Mouse (Mus musculus): ENCODE results near the gene Gm5447. TPM values are rescaled to one million over a fixed set of nuclear protein-coding genes. Genes with fewer than 3 reads are reported as not detected.
A peak's percentile ranks its signal among the peaks of the same experiment; 100 is the strongest.

Gene Gm5447
- polyA plus RNA-seq, 1 experiment from 2014 or later, result 0.18 TPM

GRCm38 (mm10) chr13:30989710-30990109, 15.7 kb downstream of the Gm5447 start:
- H3K27me3 ChIP-seq, result peaks cover 30% of the 10 kb centered on the region
- WGBS, result 93% methylated on average over 10 of the region's 10 CpGs
- no peak overlapping the region for H3K4me2 ChIP-seq
- no peak overlapping the region for H3K9ac ChIP-seq
- no peak overlapping the region for H3K4me3 ChIP-seq (replicated peaks)
- no peaks in the 10 kb centered on the region for H3K9me3 ChIP-seq
- H3K36me3 ChIP-seq (replicated peaks), result no peaks in the 10 kb centered on the region
- H3K27ac ChIP-seq, result no peak overlapping the region
- peaks cover 13% of the 10 kb centered on the region; the same call in 1 of the 2 replicates for H3K4me1 ChIP-seq
- no peak for ATAC-seq (ENCODE audit: low FRiP score)

DNA sequence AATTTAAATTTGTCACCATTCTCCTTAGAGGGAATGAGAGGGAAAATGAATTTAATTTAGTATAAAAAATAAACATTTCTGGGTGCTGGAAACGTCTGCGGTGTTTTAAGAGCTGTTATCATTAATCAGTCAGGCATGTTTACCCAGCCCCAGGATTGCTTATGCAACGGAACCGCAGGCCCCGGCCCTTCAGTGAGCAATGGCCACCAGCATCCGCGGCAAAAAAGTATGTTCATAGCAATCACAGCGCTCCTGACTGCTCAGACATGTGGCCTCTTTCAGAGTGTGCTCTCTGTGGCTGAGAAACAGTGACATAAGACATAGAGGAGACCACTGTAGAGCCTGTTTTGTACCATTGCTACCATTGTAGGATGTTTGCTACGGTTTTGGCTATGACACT, 16.2 kb downstream of the Gm5447 start:
- Histone ChIP-seq H3K4me3 (replicated peaks) (no peak overlapping the region), H3K9me3 (no peaks in the 10 kb centered on the region), H3K4me2 (no peak overlapping the region), H3K36me3 (replicated peaks) (no peaks in the 10 kb centered on the region), H3K27me3 (peaks cover 29% of the 10 kb centered on the region), H3K4me1 (peaks cover 11% of the 10 kb centered on the region; the same call in 1 of the 2 replicates), H3K9ac (no peak overlapping the region), H3K27ac (no peak overlapping the region)
- ATAC-seq (ENCODE audit: low FRiP score), result no peak
- 82% methylated on average over 9 of the region's 9 CpGs for WGBS

DNA sequence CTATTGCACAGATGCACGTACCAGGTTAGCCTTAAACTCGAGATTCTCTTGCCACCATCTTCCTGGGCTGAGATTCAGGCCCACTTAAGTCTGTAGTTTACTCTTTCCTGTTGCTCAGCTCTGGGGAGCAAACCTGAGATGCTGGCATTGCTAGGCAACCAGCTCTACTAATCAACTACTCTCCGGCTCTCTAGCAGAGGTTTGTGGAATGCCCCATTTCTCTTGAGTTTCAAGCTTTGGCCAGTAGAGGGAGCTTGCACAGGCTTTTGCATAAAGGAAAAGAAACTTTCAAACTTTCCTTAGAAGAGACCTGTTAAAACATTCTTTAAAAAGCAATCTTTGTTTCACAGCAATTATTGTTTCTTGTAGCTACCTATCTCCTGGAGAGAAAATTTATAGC, 19.8 kb downstream of the Gm5447 start:
- no peak overlapping the region for H3K27ac ChIP-seq
- ATAC-seq (ENCODE audit: low FRiP score), result 0 out of 2 replicates have a peak, but pooled peaks have one; percentile 53
- H3K36me3 ChIP-seq (replicated peaks), result no peaks in the 10 kb centered on the region
- no peaks in the 10 kb centered on the region for H3K4me1 ChIP-seq
- H3K9me3 ChIP-seq, result no peaks in the 10 kb centered on the region
- H3K27me3 ChIP-seq, result peaks cover 5% of the 10 kb centered on the region; the same call in 1 of the 2 replicates
- H3K4me2 ChIP-seq, result no peak overlapping the region
- 26% methylated on average over 3 of the region's 3 CpGs for WGBS
- no peak overlapping the region for H3K4me3 ChIP-seq (replicated peaks)
- H3K9ac ChIP-seq, result no peak overlapping the region

DNA sequence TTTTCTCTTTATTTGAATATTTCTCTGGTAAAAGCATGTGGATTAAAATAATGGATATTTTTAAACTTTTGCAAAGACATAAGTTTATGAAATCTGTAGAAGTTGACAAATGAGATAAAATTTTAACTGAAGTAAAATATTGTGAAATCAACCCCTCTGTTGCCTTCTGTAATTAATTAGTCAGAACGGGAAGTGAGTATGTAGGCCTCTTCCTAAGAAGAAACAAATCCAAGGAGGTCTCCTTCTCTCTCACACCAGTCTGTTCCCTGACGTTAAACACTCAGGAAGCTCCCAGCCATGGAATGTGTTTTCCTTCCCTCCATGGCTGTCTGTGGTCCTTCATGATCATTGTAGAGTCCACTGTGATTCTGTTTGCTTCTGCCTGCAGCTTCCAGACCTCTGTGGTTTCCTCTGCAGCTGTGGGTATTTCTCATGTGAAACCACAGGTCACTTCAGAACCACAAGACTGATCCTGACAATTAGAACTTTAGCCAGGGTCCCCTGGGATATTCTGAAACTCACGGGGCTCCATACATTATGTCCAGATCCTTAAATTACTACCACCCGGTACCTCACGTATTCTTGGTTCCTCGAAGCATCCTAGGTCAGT, 20.4 kb downstream of the Gm5447 start:
- Histone ChIP-seq H3K4me2 (no peak overlapping the region), H3K27me3 (peaks cover 5% of the 10 kb centered on the region; the same call in 1 of the 2 replicates), H3K9me3 (no peaks in the 10 kb centered on the region), H3K4me3 (replicated peaks) (no peak overlapping the region), H3K27ac (no peak overlapping the region), H3K9ac (no peak overlapping the region), H3K4me1 (no peaks in the 10 kb centered on the region), H3K36me3 (replicated peaks) (no peaks in the 10 kb centered on the region)
- 81% methylated on average over 6 of the region's 6 CpGs for WGBS
- ATAC-seq (ENCODE audit: low FRiP score), result no peak

DNA sequence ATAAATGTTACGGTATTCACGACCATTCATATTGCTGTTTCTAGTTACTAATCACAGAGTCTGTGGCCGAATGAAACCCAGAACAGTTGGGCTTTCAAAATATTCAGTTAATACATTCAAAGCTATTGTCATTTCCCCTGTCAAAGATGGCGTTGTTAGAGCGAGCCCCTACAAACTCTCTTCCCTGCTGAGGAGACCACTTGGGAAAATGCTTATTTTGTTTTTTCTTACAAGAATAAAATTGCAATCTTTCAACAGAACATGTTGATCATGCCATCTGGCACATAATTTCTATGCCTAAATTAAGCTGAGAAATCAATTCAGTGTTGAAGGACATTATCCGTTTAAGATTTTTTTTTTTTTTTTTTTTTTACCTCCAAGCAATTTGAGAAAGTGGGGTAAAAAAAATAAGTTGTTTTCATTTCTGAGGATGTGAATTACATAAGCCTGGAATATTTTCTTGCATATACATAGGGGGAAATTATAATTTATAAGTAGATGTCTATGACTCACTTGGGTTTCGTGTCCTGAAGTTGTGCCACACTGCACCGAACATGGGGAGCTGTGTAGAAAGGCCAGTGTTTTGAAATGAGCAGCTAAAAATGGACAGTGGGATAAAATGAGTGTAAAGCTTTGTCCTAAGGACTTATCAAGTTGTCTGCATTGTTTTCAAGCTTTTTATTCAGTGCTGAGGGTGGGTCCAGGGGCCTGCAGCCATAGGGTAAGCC, 23.7 kb downstream of the Gm5447 start:
- no peak for ATAC-seq (ENCODE audit: low FRiP score)

DNA sequence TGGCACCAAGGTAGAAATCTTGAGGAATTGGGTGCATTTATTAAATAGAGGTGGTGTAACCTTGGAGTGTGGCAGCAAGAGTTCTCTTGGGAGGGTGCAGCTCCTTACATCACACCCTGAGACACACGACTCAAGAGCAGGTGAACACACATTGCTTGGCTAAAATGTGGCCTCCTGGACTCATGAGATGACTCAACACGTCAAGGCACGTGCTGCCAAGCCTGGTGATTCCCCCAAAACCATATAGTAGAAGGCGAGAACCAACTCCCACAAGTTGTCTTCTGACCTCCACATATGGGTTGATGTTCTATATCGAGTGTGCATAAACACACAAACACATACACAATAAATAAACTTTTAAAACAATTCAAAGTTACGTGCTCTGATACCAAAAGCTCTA, 25.8 kb downstream of the Gm5447 start:
- Histone ChIP-seq H3K36me3 (replicated peaks) (no peaks in the 10 kb centered on the region), H3K4me3 (replicated peaks) (no peak overlapping the region), H3K27me3 (no peaks in the 10 kb centered on the region), H3K4me2 (no peak overlapping the region), H3K9ac (no peak overlapping the region), H3K27ac (no peak overlapping the region), H3K4me1 (no peaks in the 10 kb centered on the region), H3K9me3 (no peaks in the 10 kb centered on the region)
- ATAC-seq (ENCODE audit: low FRiP score), result no peak
- 93% methylated on average over 6 of the region's 6 CpGs for WGBS

More for the DNA sequence above, 23.7 kb downstream of the Gm5447 start:
- H3K4me3 ChIP-seq (replicated peaks), result no peak overlapping the region
- H3K4me2 ChIP-seq, result no peak overlapping the region
- H3K27me3 ChIP-seq, result no peaks in the 10 kb centered on the region
- no peak overlapping the region for H3K27ac ChIP-seq
- H3K9me3 ChIP-seq, result no peaks in the 10 kb centered on the region
- H3K36me3 ChIP-seq (replicated peaks), result no peaks in the 10 kb centered on the region
- H3K9ac ChIP-seq, result no peak overlapping the region
- 80% methylated on average over 8 of the region's 8 CpGs for WGBS
- no peaks in the 10 kb centered on the region for H3K4me1 ChIP-seq

DNA sequence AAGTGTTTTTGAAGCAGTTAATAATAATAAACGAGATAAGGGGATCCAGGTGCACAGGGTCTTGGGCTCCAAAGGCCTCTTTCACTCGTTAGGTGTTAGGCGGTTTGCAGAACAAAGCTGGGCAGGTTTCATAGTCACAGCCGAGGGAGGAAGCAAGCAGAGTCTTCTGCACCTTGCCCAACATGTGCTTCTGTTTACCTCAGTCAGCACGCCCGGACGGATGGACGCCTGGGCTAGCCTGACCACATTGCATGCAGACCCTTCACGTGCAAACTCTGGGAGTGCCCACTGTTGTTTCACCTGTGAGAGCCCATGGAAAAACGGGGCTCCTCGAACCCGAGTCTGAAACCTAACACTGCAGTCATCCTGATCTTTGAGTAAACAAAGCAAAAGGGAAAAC, 30.5 kb downstream of the Gm5447 start:
- no peaks in the 10 kb centered on the region for H3K36me3 ChIP-seq (replicated peaks)
- no peak overlapping the region for H3K4me3 ChIP-seq (replicated peaks)
- 57% methylated on average over 12 of the region's 12 CpGs for WGBS
- H3K9ac ChIP-seq, result no peak overlapping the region
- no peak overlapping the region for H3K4me2 ChIP-seq
- H3K9me3 ChIP-seq, result no peaks in the 10 kb centered on the region
- H3K27ac ChIP-seq, result no peak overlapping the region
- no peaks in the 10 kb centered on the region for H3K4me1 ChIP-seq
- H3K27me3 ChIP-seq, result no peaks in the 10 kb centered on the region
- no peak for ATAC-seq (ENCODE audit: low FRiP score)

DNA sequence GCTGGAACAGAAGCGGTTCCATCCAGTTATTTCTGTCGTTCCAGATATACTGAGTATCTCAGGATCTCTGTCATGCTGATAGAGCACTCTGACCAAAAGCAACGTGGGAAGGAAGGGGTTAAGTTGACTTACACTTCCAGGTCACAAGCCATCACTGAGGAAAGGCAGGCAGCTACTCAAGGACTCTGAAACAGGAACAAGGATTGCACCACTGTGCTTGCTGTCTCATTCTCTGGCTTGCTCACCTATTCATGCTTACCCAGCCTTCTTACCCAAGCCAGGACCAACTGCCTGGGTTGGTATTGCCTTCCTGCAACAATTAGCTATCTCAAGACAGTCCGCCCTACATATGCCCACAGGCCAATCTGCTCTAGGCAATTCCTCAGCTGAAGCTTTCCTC, 31.0 kb downstream of the Gm5447 start:
- Histone ChIP-seq H3K4me3 (replicated peaks) (no peak overlapping the region), H3K9ac (no peak overlapping the region), H3K4me1 (no peaks in the 10 kb centered on the region), H3K4me2 (no peak overlapping the region), H3K9me3 (no peaks in the 10 kb centered on the region), H3K27me3 (no peaks in the 10 kb centered on the region), H3K27ac (no peak overlapping the region), H3K36me3 (replicated peaks) (no peaks in the 10 kb centered on the region)
- no peak for ATAC-seq (ENCODE audit: low FRiP score)
- WGBS, result 78% methylated on average over 4 of the region's 4 CpGs

GRCm38 (mm10) chr13:31017545-31017944, 43.5 kb downstream of the Gm5447 start:
- Histone ChIP-seq H3K27me3 (no peaks in the 10 kb centered on the region), H3K9me3 (no peaks in the 10 kb centered on the region), H3K4me2 (no peak overlapping the region), H3K27ac (no peak overlapping the region), H3K4me1 (no peaks in the 10 kb centered on the region; the same call in 1 of the 2 replicates), H3K36me3 (replicated peaks) (no peaks in the 10 kb centered on the region), H3K9ac (no peak overlapping the region), H3K4me3 (replicated peaks) (no peak overlapping the region)
- 100% methylated on average over 3 of the region's 3 CpGs for WGBS
- no peak for ATAC-seq (ENCODE audit: low FRiP score)

- WGBS, result 63% methylated on average over 4 of the region's 4 CpGs
- no peaks in the 10 kb centered on the region for H3K36me3 ChIP-seq (replicated peaks)
- H3K9ac ChIP-seq, result no peak overlapping the region
- no peak overlapping the region for H3K4me2 ChIP-seq
- ATAC-seq (ENCODE audit: low FRiP score), result no peak
- H3K27ac ChIP-seq, result no peak overlapping the region
- no peaks in the 10 kb centered on the region; the same call in 1 of the 2 replicates for H3K4me1 ChIP-seq
- H3K4me3 ChIP-seq (replicated peaks), result no peak overlapping the region
- H3K27me3 ChIP-seq, result no peaks in the 10 kb centered on the region
- H3K9me3 ChIP-seq, result no peaks in the 10 kb centered on the region
Observed at GRCm38 (mm10) chr13:31021514-31021913, 47.5 kb downstream of the Gm5447 start.

DNA sequence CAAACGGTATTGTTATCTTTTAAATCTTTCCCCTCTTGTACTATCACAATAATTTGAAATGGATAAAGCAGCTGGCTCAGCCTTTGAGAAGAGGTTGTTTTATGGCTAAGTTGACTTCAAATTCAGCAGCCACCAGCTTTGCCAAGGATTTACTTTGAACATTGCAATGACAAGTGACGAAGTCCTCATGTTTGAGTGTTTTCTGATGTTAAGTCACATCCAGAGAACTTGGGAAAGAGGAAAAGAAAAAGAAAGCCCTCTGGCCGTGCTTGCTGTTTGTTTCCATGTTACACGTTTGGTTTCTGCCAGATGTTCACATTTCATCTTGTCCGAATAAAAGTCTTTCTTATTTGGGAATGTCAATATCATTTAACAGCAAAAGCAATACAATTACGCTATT, 47.9 kb downstream of the Gm5447 start:
- Histone ChIP-seq H3K4me1 (no peaks in the 10 kb centered on the region; the same call in 1 of the 2 replicates), H3K4me3 (replicated peaks) (no peak overlapping the region), H3K9me3 (no peaks in the 10 kb centered on the region), H3K27ac (no peak overlapping the region), H3K36me3 (replicated peaks) (no peaks in the 10 kb centered on the region), H3K4me2 (no peak overlapping the region), H3K27me3 (no peaks in the 10 kb centered on the region), H3K9ac (no peak overlapping the region)
- WGBS, result 75% methylated on average over 6 of the region's 6 CpGs
- no peak for ATAC-seq (ENCODE audit: low FRiP score)

DNA sequence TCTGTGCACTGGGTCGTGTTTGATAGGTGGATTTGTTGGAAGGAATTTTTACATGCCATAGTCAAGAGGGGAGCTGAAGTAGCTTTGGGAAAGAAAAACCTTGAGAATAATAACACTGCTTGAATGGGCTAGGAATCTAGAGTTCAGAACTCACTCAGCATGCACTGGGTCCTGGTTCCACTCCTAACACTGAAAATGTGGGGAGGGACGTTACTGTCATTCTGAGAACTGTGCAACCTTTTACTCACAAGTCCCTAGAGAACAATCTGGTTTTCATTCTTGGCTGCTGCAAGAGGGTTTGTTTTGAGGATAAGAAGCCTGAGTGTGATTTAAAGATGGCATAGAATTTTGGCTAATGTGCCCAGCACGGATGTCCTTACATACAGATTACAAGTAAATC, 49.7 kb downstream of the Gm5447 start:
- no peak overlapping the region for H3K9ac ChIP-seq
- H3K9me3 ChIP-seq, result no peaks in the 10 kb centered on the region
- no peak overlapping the region for H3K4me3 ChIP-seq (replicated peaks)
- H3K4me1 ChIP-seq, result no peaks in the 10 kb centered on the region; the same call in 1 of the 2 replicates
- 77% methylated on average over 3 of the region's 3 CpGs for WGBS
- no peaks in the 10 kb centered on the region for H3K36me3 ChIP-seq (replicated peaks)
- no peak overlapping the region for H3K4me2 ChIP-seq
- H3K27ac ChIP-seq, result no peak overlapping the region
- H3K27me3 ChIP-seq, result no peaks in the 10 kb centered on the region
- ATAC-seq (ENCODE audit: low FRiP score), result no peak
